Mouse (Mus musculus) layer of hippocampus, adult 2 months (tissue): ENCODE measurements around the gene Fam120a. TPM values are rescaled to one million over a fixed set of nuclear protein-coding genes. Genes with fewer than 3 reads are reported as not detected.
A peak's percentile ranks its signal among the peaks of the same experiment; 100 is the strongest.

Experiments
- DNase-seq, 2 experiments: peaks; one replicate each; pipeline ENCODE4 v3.0.0; 2022; ENCODE audit warnings: low spot score in 2 of 2
- H3K27ac ChIP-seq: fragments of 200-600 bp; 2 replicates; pipeline ENCODE4 v1.8.1; 2022
- H3K4me3 ChIP-seq: fragments of 200-600 bp; 2 replicates; pipeline ENCODE4 v1.8.1; 2022; ENCODE audit warnings: mild to moderate bottlenecking
- CTCF ChIP-seq: fragments of 200-600 bp; conservative IDR thresholded peaks from 2 replicates; pipeline ENCODE4 v1.8.1; 2022; ENCODE audit warnings: antibody characterized with exemption, mild to moderate bottlenecking, moderate library complexity
- total RNA-seq, 2 experiments: library from RNA; stranded (reverse); gene quantifications; 2 replicates each; pipeline ENCODE4 v1.2.3; 2021

The Fam120a gene
- total RNA-seq, 2 experiments from 2014 or later: 112 to 120 TPM

- Histone ChIP-seq H3K4me3 (peak within 1 kb of the TSS; percentile 80), H3K27ac (peak within 1 kb of the TSS; percentile 94)
- DNase-seq: no peak
- TF ChIP-seq CTCF: no peak
Measured at GRCm38 (mm10) chr13:48870771-48871731, 96.8 kb downstream of the Fam120a start, which contains the start of gene Phf2. Gene Phf2, minus strand, starts transcription at chr13:48871119.

GRCm38 (mm10) chr13:48869950-48870770, 97.7 kb downstream of the Fam120a start:
- peak overlapping the region; percentile 80 for H3K4me3 ChIP-seq
- DNase-seq: no peak
- H3K27ac ChIP-seq: peak overlapping the region; percentile 88
- no peak for TF ChIP-seq CTCF

- DNase-seq: no peak
- Histone ChIP-seq H3K4me3 (peak overlapping the region; percentile 80), H3K27ac (peak overlapping the region; percentile 88)
- no peak for TF ChIP-seq CTCF
Measured at GRCm38 (mm10) chr13:48869600-48869949, 98.2 kb downstream of the Fam120a start.

GRCm38 (mm10) chr13:48869088-48869487, 98.7 kb downstream of the Fam120a start:
- no peak for DNase-seq
- no peak for TF ChIP-seq CTCF

GRCm38 (mm10) chr13:48864673-48865356, 103.0 kb downstream of the Fam120a start:
- no peak for TF ChIP-seq CTCF
- no peak for DNase-seq
- H3K4me3 ChIP-seq: no peak overlapping the region
- H3K27ac ChIP-seq: peak overlapping the region; percentile 40

More at GRCm38 (mm10) chr13:48869088-48869487, 98.7 kb downstream of the Fam120a start:
- Histone ChIP-seq H3K4me3 (peak overlapping the region; percentile 80), H3K27ac (peak overlapping the region; percentile 88; the same call in 1 of the 2 replicates)

- H3K4me3 ChIP-seq: no peak overlapping the region
- peak overlapping the region; percentile 40; the same call in 1 of the 2 replicates for H3K27ac ChIP-seq
- TF ChIP-seq CTCF: no peak
- DNase-seq: no peak
Measured at GRCm38 (mm10) chr13:48863556-48863955, 104.3 kb downstream of the Fam120a start.

- no peak for TF ChIP-seq CTCF
- Histone ChIP-seq H3K27ac (no peak overlapping the region), H3K4me3 (no peak overlapping the region)
- DNase-seq: no peak
Measured at GRCm38 (mm10) chr13:48861913-48862312, 105.9 kb downstream of the Fam120a start.

GRCm38 (mm10) chr13:48858779-48859178, 109.0 kb downstream of the Fam120a start:
- no peak for DNase-seq
- H3K27ac ChIP-seq: no peak overlapping the region
- no peak for TF ChIP-seq CTCF
- no peak overlapping the region for H3K4me3 ChIP-seq

- no peak overlapping the region for H3K4me3 ChIP-seq
- DNase-seq: no peak
- no peak for TF ChIP-seq CTCF
- 0 out of 2 replicates have a peak overlapping the region, but pooled peaks have one; percentile 23 for H3K27ac ChIP-seq
Measured at GRCm38 (mm10) chr13:48858054-48858453, 109.8 kb downstream of the Fam120a start.

GRCm38 (mm10) chr13:48857246-48857932, 110.4 kb downstream of the Fam120a start:
- no peak for TF ChIP-seq CTCF
- Histone ChIP-seq H3K27ac (0 out of 2 replicates have a peak overlapping the region, but pooled peaks have one; percentile 23), H3K4me3 (no peak overlapping the region)
- no peak for DNase-seq

- no peak overlapping the region for H3K4me3 ChIP-seq
- TF ChIP-seq CTCF: no peak
- no peak overlapping the region for H3K27ac ChIP-seq
- DNase-seq: no peak
Measured at GRCm38 (mm10) chr13:48853947-48854346, 113.9 kb downstream of the Fam120a start.

GRCm38 (mm10) chr13:48853475-48853874, 114.3 kb downstream of the Fam120a start:
- no peak for DNase-seq
- no peak overlapping the region for H3K27ac ChIP-seq

More at GRCm38 (mm10) chr13:48853475-48853874, 114.3 kb downstream of the Fam120a start:
- TF ChIP-seq CTCF: no peak
- no peak overlapping the region for H3K4me3 ChIP-seq
